Mouse (Mus musculus) small intestine, adult 2 months (tissue): ENCODE results near the gene Olfr1192-ps1. TPM values are rescaled to one million over a fixed set of nuclear protein-coding genes. Genes with fewer than 3 reads are reported as not detected.
"Not testable (repeated sequence)": the region's sequence is repeated elsewhere in the genome, so short reads cannot be mapped to it uniquely, and the experiment has no call there.

Experiments used
- H3K27ac ChIP-seq: fragments of 200-500 bp; 2 replicates; pipeline ENCODE4 v1.5.1; 2012; ENCODE audit warnings: low read depth, low read length, control low read depth, inconsistent platforms; ENCODE audit not compliant: insufficient read depth
- H3K27me3 ChIP-seq: fragments of 200-500 bp; 2 replicates; pipeline ENCODE4 v1.6.1; 2012; ENCODE audit warnings: mild to moderate bottlenecking, moderate library complexity, low read length, inconsistent platforms; ENCODE audit not compliant: control insufficient read depth, insufficient read depth
- H3K36me3 ChIP-seq: fragments of 200-500 bp; 2 replicates; pipeline ENCODE4 v1.6.1; 2012; ENCODE audit warnings: mild to moderate bottlenecking, low read length, control low read depth, inconsistent platforms; ENCODE audit not compliant: control insufficient read depth, insufficient read depth
- H3K4me1 ChIP-seq: fragments of 200-500 bp; 2 replicates; pipeline ENCODE4 v1.6.1; 2012; ENCODE audit warnings: low read length, inconsistent platforms, mixed read lengths; ENCODE audit not compliant: control insufficient read depth, insufficient read depth, insufficient read length
- H3K4me3 ChIP-seq: fragments of 200-500 bp; 2 replicates; pipeline ENCODE4 v1.5.1; 2012; ENCODE audit warnings: low read depth, mild to moderate bottlenecking, control low read depth, inconsistent platforms, low read length, moderate library complexity
- CTCF ChIP-seq: fragments of 200-500 bp; IDR thresholded peaks from 2 replicates; pipeline ENCODE4 v1.5.1; 2012; ENCODE audit warnings: low read depth, mild to moderate bottlenecking, control low read depth, inconsistent platforms, low read length, moderate library complexity, mixed read lengths; ENCODE audit not compliant: insufficient replicate concordance, insufficient read length; ENCODE audit errors: extremely low read depth
- POLR2A ChIP-seq: fragments of 200-500 bp; IDR thresholded peaks from 2 replicates; pipeline ENCODE4 v1.6.1; 2012; ENCODE audit warnings: low read depth, mild to moderate bottlenecking, control low read depth, inconsistent platforms, low read length, moderate library complexity
- WGBS: fragments of 180-500 bp; shearing (Covaris S2); methylation state at CpG from one replicate; pipeline ENCODE4 v1.1.7; 2018; 5-methylcytosine and 5-hydroxymethylcytosine counted together
- polyA plus RNA-seq: library from polyadenylated mRNA; depleted of rRNA; stranded (reverse); fragments of >200 nt; gene quantifications from 2 replicates; pipeline ENCODE4 v1.2.3, GENCODE M21; 2012; rRNA removed

Olfr1192-ps1 gene
- polyA plus RNA-seq: not detected in 2 replicates

- no peak within 1 kb of the TSS for H3K27ac ChIP-seq
- WGBS: 19% methylated on average over 1 of the region's 1 CpGs
- no peak within 1 kb of the TSS for H3K4me3 ChIP-seq
- TF ChIP-seq POLR2A: no peak
- no peak for TF ChIP-seq CTCF
- H3K4me1 ChIP-seq: no peaks in the 10 kb centered on the region
- H3K27me3 ChIP-seq: no peaks in the 10 kb centered on the region
- no peaks in the 10 kb centered on the region for H3K36me3 ChIP-seq
These were observed at the start of gene Olfr1192-ps1 for GRCm38 (mm10) chr2:88648209-88648608. Gene Olfr1192-ps1, plus strand, starts transcription at chr2:88648509.

GRCm38 (mm10) chr2:88640242-88640641 lies 8.1 kb upstream of the Olfr1192-ps1 start, which contains the start of gene Olfr1191-ps1:
Gene Olfr1191-ps1, plus strand, starts transcription at chr2:88640542.
- WGBS: 83% methylated on average over 1 of the region's 1 CpGs
- not testable (repeated sequence) for H3K27ac ChIP-seq, H3K4me3 ChIP-seq, H3K4me1 ChIP-seq, H3K36me3 ChIP-seq, H3K27me3 ChIP-seq

- H3K36me3 ChIP-seq, H3K27ac ChIP-seq, H3K27me3 ChIP-seq, H3K4me3 ChIP-seq, H3K4me1 ChIP-seq: not testable (repeated sequence)
These were observed 27.0 kb downstream of the Olfr1192-ps1 start, which contains the start of gene Olfr1193 for GRCm38 (mm10) chr2:88675328-88675727. Gene Olfr1193, plus strand, starts transcription at chr2:88675628.

- Histone ChIP-seq H3K4me1 (no peaks in the 10 kb centered on the region), H3K36me3 (no peaks in the 10 kb centered on the region), H3K4me3 (no peak within 1 kb of the TSS), H3K27me3 (no peaks in the 10 kb centered on the region), H3K27ac (no peak within 1 kb of the TSS)
- no peak for TF ChIP-seq CTCF
- no peak for TF ChIP-seq POLR2A
These were observed 40.8 kb downstream of the Olfr1192-ps1 start, which contains the start of gene Olfr1195 for GRCm38 (mm10) chr2:88689087-88689486. Gene Olfr1195, minus strand, starts transcription at chr2:88689187.

- H3K27me3 ChIP-seq: no peaks in the 10 kb centered on the region
- 81% methylated on average over 2 of the region's 2 CpGs for WGBS
- TF ChIP-seq POLR2A: no peak
- TF ChIP-seq CTCF: no peak
- H3K36me3 ChIP-seq: no peaks in the 10 kb centered on the region
- no peak within 1 kb of the TSS for H3K27ac ChIP-seq
- no peak within 1 kb of the TSS for H3K4me3 ChIP-seq
- H3K4me1 ChIP-seq: no peaks in the 10 kb centered on the region
These were observed 56.2 kb downstream of the Olfr1192-ps1 start, which contains the start of gene Olfr1196 for GRCm38 (mm10) chr2:88704497-88704896. Gene Olfr1196, minus strand, starts transcription at chr2:88704597.

Other genes with a start within 250 kb of the Olfr1192-ps1 start
- gene Olfr1179, start 242.1 kb upstream of the Olfr1192-ps1 start, polyA plus RNA-seq: not detected in 2 replicates
- not detected in 2 replicates for gene Olfr1180, start 229.4 kb upstream of the Olfr1192-ps1 start, polyA plus RNA-seq
- not detected in 2 replicates for gene Olfr1181, start 222.3 kb upstream of the Olfr1192-ps1 start, polyA plus RNA-seq
- not detected in 2 replicates for gene Gm13757, start 199.4 kb upstream of the Olfr1192-ps1 start, polyA plus RNA-seq
- gene Olfr1183, start 193.6 kb upstream of the Olfr1192-ps1 start, polyA plus RNA-seq: not detected in 2 replicates
- gene Olfr1184, start 164.9 kb upstream of the Olfr1192-ps1 start, polyA plus RNA-seq: not detected in 2 replicates
- gene Olfr1185-ps1, start 155.2 kb upstream of the Olfr1192-ps1 start, polyA plus RNA-seq: not detected in 2 replicates
- gene Olfr1186, start 130.0 kb upstream of the Olfr1192-ps1 start, polyA plus RNA-seq: not detected in 2 replicates
- not detected in 2 replicates for gene Olfr1188, start 91.6 kb upstream of the Olfr1192-ps1 start, polyA plus RNA-seq
- not detected in 2 replicates for gene Olfr1189, start 62.1 kb upstream of the Olfr1192-ps1 start, polyA plus RNA-seq
- gene Olfr1191-ps1, start 8.0 kb upstream of the Olfr1192-ps1 start, polyA plus RNA-seq: not detected in 2 replicates
- not detected in 2 replicates for gene Olfr1193, start 27.1 kb downstream of the Olfr1192-ps1 start, polyA plus RNA-seq
- gene Olfr1195, start 40.7 kb downstream of the Olfr1192-ps1 start, polyA plus RNA-seq: not detected in 2 replicates
- gene Olfr1196, start 56.1 kb downstream of the Olfr1192-ps1 start, polyA plus RNA-seq: not detected in 2 replicates
- not detected in 2 replicates for gene Olfr1197, start 83.9 kb downstream of the Olfr1192-ps1 start, polyA plus RNA-seq
- not detected in 2 replicates for gene Olfr1198, start 102.9 kb downstream of the Olfr1192-ps1 start, polyA plus RNA-seq
- not detected in 2 replicates for gene Olfr1199, start 112.0 kb downstream of the Olfr1192-ps1 start, polyA plus RNA-seq
- not detected in 2 replicates for gene Olfr1200, start 122.0 kb downstream of the Olfr1192-ps1 start, polyA plus RNA-seq
- gene Olfr1201, start 144.5 kb downstream of the Olfr1192-ps1 start, polyA plus RNA-seq: not detected in 2 replicates
- gene Olfr1202, start 166.0 kb downstream of the Olfr1192-ps1 start, polyA plus RNA-seq: not detected in 2 replicates
- gene Olfr1205, start 181.2 kb downstream of the Olfr1192-ps1 start, polyA plus RNA-seq: not detected in 2 replicates
- gene Olfr1204, start 200.8 kb downstream of the Olfr1192-ps1 start, polyA plus RNA-seq: not detected in 2 replicates
- gene Olfr1206, start 214.7 kb downstream of the Olfr1192-ps1 start, polyA plus RNA-seq: not detected in 2 replicates